Mouse (Mus musculus) embryonic fibroblast, embryonic 13.5 days (primary cell): ENCODE measurements at regions not wholly inside any gene's neighbourhood (a gene's known extent, or its start where the extent isn't known, plus 50 kb on each side); places are given as distances from the start of the nearest gene placed in this dataset.

Source experiments
- CTCF ChIP-seq: IDR thresholded peaks from 2 replicates; pipeline ENCODE4 v1.5.1; 2011; ENCODE audit warnings: mild to moderate bottlenecking, control low read depth, low read length, moderate library complexity, borderline replicate concordance; ENCODE audit not compliant: insufficient read depth
- POLR2A ChIP-seq: IDR thresholded peaks from 2 replicates; pipeline ENCODE4 v1.6.1; 2011; ENCODE audit warnings: low read depth, mild to moderate bottlenecking, control low read depth, low read length, moderate library complexity

DNA sequence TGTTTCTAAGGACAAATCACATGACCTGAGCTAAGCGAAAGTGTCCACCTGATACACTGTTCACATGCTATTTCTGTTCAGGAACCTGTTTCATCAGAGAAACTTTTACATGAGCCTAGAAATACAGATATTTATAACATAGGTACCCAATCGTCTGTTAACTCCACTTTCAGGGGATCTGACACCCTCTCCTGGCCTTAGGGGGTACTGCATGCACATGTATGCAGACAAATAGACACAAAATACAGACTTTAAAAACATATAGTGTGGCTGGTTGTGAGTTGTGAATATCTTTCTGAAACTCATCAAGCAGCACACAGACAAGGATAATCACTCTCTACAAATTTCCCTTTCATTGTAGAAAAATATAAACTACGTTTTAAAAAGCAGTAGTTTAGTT, 133.6 kb downstream of the Nhlrc3 start:
- TF ChIP-seq POLR2A, result no peak
- TF ChIP-seq CTCF, result no peak
